Mouse (Mus musculus) limb, embryonic 14.5 days (tissue): ENCODE measurements around the gene Cstb. TPM values are rescaled to one million over a fixed set of nuclear protein-coding genes. Genes with fewer than 3 reads are reported as not detected.

Experiments
- ATAC-seq: fragments of 200-750 bp; cut with Nextera tagmentation; 2 replicates; pipeline ENCODE4 v1.8.0; 2017; ENCODE audit warnings: low read depth, moderate number of reproducible peaks, moderate TSS enrichment; ENCODE audit not compliant: low FRiP score
- DNase-seq: peaks from one replicate; pipeline ENCODE4 v3.0.0-alpha.2; 2015; ENCODE audit warnings: low spot score
- H3K27ac ChIP-seq: fragments of 300-500 bp; sonication (generic); replicated peaks from 2 replicates; pipeline ENCODE4 v1.5.1; 2014; ENCODE audit warnings: low read depth, mild to moderate bottlenecking, low read length, moderate library complexity, mixed read lengths
- H3K27me3 ChIP-seq: fragments of 300-500 bp; sonication (generic); 2 replicates; pipeline ENCODE4 v1.6.1; 2014; ENCODE audit warnings: low read length, mixed read lengths; ENCODE audit not compliant: control insufficient read depth, insufficient read depth
- H3K36me3 ChIP-seq: fragments of 300-500 bp; sonication (generic); 2 replicates; pipeline ENCODE4 v1.6.1; 2014; ENCODE audit warnings: mild to moderate bottlenecking, low read length, moderate library complexity, mixed read lengths; ENCODE audit not compliant: control insufficient read depth, insufficient read depth
- H3K4me1 ChIP-seq: fragments of 300-500 bp; sonication (generic); 2 replicates; pipeline ENCODE4 v1.6.1; 2014; ENCODE audit warnings: antibody characterized with exemption, low read length, mixed read lengths; ENCODE audit not compliant: control insufficient read depth, insufficient read depth
- H3K4me2 ChIP-seq: fragments of 300-500 bp; sonication (generic); replicated peaks from 2 replicates; pipeline ENCODE4 v1.6.1; 2014; ENCODE audit warnings: low read depth, mild to moderate bottlenecking, low read length, moderate library complexity; ENCODE audit not compliant: severe bottlenecking
- H3K4me3 ChIP-seq: fragments of 300-500 bp; sonication (generic); replicated peaks from 2 replicates; pipeline ENCODE4 v1.5.1; 2014; ENCODE audit warnings: low read length
- H3K9ac ChIP-seq: fragments of 300-500 bp; sonication (generic); 2 replicates; pipeline ENCODE4 v1.6.1; 2014; ENCODE audit warnings: mild to moderate bottlenecking, low read depth, low read length, moderate library complexity; ENCODE audit not compliant: severe bottlenecking
- H3K9me3 ChIP-seq: fragments of 300-500 bp; sonication (generic); 2 replicates; pipeline ENCODE4 v1.6.1; 2016; ENCODE audit warnings: low read length; ENCODE audit not compliant: control insufficient read depth
- POLR2A ChIP-seq: fragments of 200-500 bp; IDR thresholded peaks from 2 replicates; pipeline ENCODE4 v1.8.0; 2012; ENCODE audit warnings: inconsistent platforms, mild to moderate bottlenecking, moderate library complexity, borderline replicate concordance; ENCODE audit not compliant: insufficient read depth, insufficient read length; ENCODE audit errors: extremely low read depth
- WGBS: fragments of 180-500 bp; shearing (Covaris S2); extraction: QIAGEN DNeasy Blood & Tissue Kit; methylation state at CpG from one replicate; pipeline ENCODE4 v1.1.7; 2014; 5-methylcytosine and 5-hydroxymethylcytosine counted together
- polyA plus RNA-seq, 2 experiments: library from polyadenylated mRNA; depleted of rRNA in 1 of 2; stranded (reverse) in 1 of 2; unstranded in 1 of 2; fragments of >200 nt; fragmentation: Nextera tagmentation in 1 of 2; extraction: Ambion mirVana in 1 of 2; gene quantifications; 2 replicates each; pipeline versions ENCODE4 v1.2.1 to v1.2.3; 2012 to 2014

Cstb gene
- polyA plus RNA-seq, 2 experiments = 157 to 338 TPM

GRCm38 (mm10) chr10:78439990-78440389, 14.5 kb downstream of the Cstb start:
- H3K27me3 ChIP-seq = no peaks in the 10 kb centered on the region
- H3K9me3 ChIP-seq = no peaks in the 10 kb centered on the region
- no peak for DNase-seq
- H3K4me1 ChIP-seq = no peaks in the 10 kb centered on the region
- no peak for TF ChIP-seq POLR2A
- H3K27ac ChIP-seq = no peak overlapping the region
- peaks cover 21% of the 10 kb centered on the region for H3K36me3 ChIP-seq
- no peak for ATAC-seq
- WGBS = 83% methylated on average over 7 of the region's 7 CpGs
- H3K4me3 ChIP-seq = no peak overlapping the region
- no peak overlapping the region for H3K9ac ChIP-seq
- no peak overlapping the region for H3K4me2 ChIP-seq

- Histone ChIP-seq H3K4me2 (no peak overlapping the region), H3K4me3 (no peak overlapping the region), H3K27me3 (no peaks in the 10 kb centered on the region), H3K9ac (no peak overlapping the region), H3K4me1 (no peaks in the 10 kb centered on the region), H3K36me3 (peaks cover 25% of the 10 kb centered on the region), H3K27ac (no peak overlapping the region), H3K9me3 (no peaks in the 10 kb centered on the region)
- 73% methylated on average over 9 of the region's 9 CpGs for WGBS
- no peak for TF ChIP-seq POLR2A
- ATAC-seq = no peak
- DNase-seq = no peak
Observed at GRCm38 (mm10) chr10:78440812-78441211, 15.3 kb downstream of the Cstb start.

- TF ChIP-seq POLR2A = no peak
- H3K4me2 ChIP-seq = no peak overlapping the region
- no peak overlapping the region for H3K9ac ChIP-seq
- no peak overlapping the region for H3K27ac ChIP-seq
- ATAC-seq (no peak), DNase-seq (no peak)
- no peaks in the 10 kb centered on the region for H3K27me3 ChIP-seq
- H3K4me3 ChIP-seq = no peak overlapping the region
- no peaks in the 10 kb centered on the region for H3K4me1 ChIP-seq
- H3K36me3 ChIP-seq = peaks cover 31% of the 10 kb centered on the region
- no peaks in the 10 kb centered on the region for H3K9me3 ChIP-seq
- WGBS = 82% methylated on average over 5 of the region's 5 CpGs
Observed at GRCm38 (mm10) chr10:78441606-78442005, 16.1 kb downstream of the Cstb start.

DNA sequence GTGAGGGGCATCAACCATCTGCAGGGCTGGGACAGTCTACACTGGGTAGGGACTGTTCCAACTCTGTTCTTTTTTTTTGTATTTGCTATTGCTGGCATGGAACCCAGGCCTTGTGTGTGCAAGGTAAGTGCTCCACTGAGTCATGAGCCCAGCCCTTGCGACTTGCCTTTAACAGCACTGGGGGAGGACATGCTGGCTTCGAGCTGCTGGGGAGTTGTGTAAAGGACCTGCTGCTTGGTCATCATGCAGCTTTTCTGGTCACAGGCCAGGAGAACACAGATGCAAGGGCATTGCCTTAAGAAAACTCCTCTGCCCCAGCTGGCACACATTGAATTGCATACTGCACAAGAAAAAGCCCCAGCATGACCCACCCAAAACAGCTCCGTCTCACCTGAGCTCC, 16.8 kb downstream of the Cstb start:
- no peaks in the 10 kb centered on the region for H3K4me1 ChIP-seq
- H3K27me3 ChIP-seq = no peaks in the 10 kb centered on the region
- DNase-seq (no peak), ATAC-seq (no peak)
- peaks cover 38% of the 10 kb centered on the region for H3K36me3 ChIP-seq
- no peak overlapping the region for H3K27ac ChIP-seq
- H3K4me3 ChIP-seq = no peak overlapping the region
- H3K9me3 ChIP-seq = no peaks in the 10 kb centered on the region
- 96% methylated on average over 3 of the region's 3 CpGs for whole genome bisulfite sequencing
- no peak overlapping the region for H3K4me2 ChIP-seq
- no peak overlapping the region for H3K9ac ChIP-seq
- no peak for TF ChIP-seq POLR2A

GRCm38 (mm10) chr10:78446195-78446594, 20.7 kb downstream of the Cstb start:
- H3K9me3 ChIP-seq = no peaks in the 10 kb centered on the region
- peaks cover 62% of the 10 kb centered on the region for H3K36me3 ChIP-seq
- no peaks in the 10 kb centered on the region for H3K27me3 ChIP-seq
- H3K4me3 ChIP-seq = no peak overlapping the region
- 97% methylated on average over 3 of the region's 3 CpGs for WGBS
- no peaks in the 10 kb centered on the region for H3K4me1 ChIP-seq
- no peak for TF ChIP-seq POLR2A
- no peak overlapping the region for H3K4me2 ChIP-seq
- DNase-seq = no peak
- ATAC-seq = no peak
- no peak overlapping the region for H3K27ac ChIP-seq
- no peak overlapping the region for H3K9ac ChIP-seq

DNA sequence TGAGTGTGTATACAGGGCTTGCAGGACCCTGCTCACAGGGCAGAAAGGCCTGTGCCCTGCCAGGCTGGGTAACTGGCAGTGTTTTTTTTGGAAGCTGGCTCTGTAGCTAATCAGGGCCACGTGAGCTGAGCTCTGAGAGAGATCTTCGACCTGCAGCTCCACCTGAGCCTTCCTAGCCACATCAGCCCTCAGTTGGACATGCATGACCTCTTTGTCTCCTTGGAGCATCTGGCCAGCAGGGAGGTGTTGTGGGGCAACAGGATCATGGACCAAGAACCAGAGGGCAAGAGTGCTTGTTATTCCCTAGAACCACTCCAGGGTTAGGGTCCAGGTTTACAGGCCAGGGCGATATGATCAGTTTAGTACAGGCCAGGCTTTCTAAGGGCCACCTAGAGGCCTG, 21.9 kb downstream of the Cstb start:
- WGBS = 82% methylated on average over 3 of the region's 3 CpGs

More for the DNA sequence above, 21.9 kb downstream of the Cstb start:
- Histone ChIP-seq H3K27me3 (no peaks in the 10 kb centered on the region), H3K9ac (no peak overlapping the region), H3K4me3 (no peak overlapping the region), H3K4me2 (no peak overlapping the region), H3K4me1 (no peaks in the 10 kb centered on the region), H3K36me3 (peaks cover 58% of the 10 kb centered on the region), H3K9me3 (no peaks in the 10 kb centered on the region), H3K27ac (no peak overlapping the region)
- no peak for ATAC-seq
- DNase-seq = no peak
- no peak for TF ChIP-seq POLR2A
